Mouse (Mus musculus) adrenal gland, adult 8-10 months (tissue): ENCODE measurements around the gene Actr8. TPM values are rescaled to one million over a fixed set of nuclear protein-coding genes. Genes with fewer than 3 reads are reported as not detected.
A peak's percentile ranks its signal among the peaks of the same experiment; 100 is the strongest.

Source experiments
- DNase-seq: peaks from one replicate; pipeline ENCODE4 v3.0.0; 2022
- total RNA-seq, 4 experiments: library from RNA; stranded (reverse); gene quantifications; 2 replicates each; pipeline ENCODE4 v1.2.4; 2022

Gene Actr8
- total RNA-seq, 4 experiments from 2014 or later, result 61.4 to 88.8 (median 68.7) TPM

- DNase-seq, result no peak
Observed at GRCm38 (mm10) chr14:29996000-29996751, 18.0 kb downstream of the Actr8 start.

- no peak for DNase-seq
Observed at GRCm38 (mm10) chr14:29997345-29997744, 19.2 kb downstream of the Actr8 start.

GRCm38 (mm10) chr14:29998747-29999474 is 20.8 kb downstream of the Actr8 start:
- DNase-seq, result no peak

- DNase-seq, result no peak
Observed at GRCm38 (mm10) chr14:29999475-29999811, 21.3 kb downstream of the Actr8 start.

GRCm38 (mm10) chr14:30008733-30009575 is 30.8 kb downstream of the Actr8 start, which contains the start of the genes Il17rb and Chdh:
TSS of gene Il17rb (minus strand) at chr14:30008896.
TSS of gene Chdh (plus strand) at chr14:30009023.
- DNase-seq, result peak; percentile 53

GRCm38 (mm10) chr14:30009864-30010560 is 31.9 kb downstream of the Actr8 start:
- DNase-seq, result no peak

GRCm38 (mm10) chr14:30011886-30012560 is 33.9 kb downstream of the Actr8 start:
- no peak for DNase-seq

GRCm38 (mm10) chr14:30014487-30014886 is 36.4 kb downstream of the Actr8 start:
- DNase-seq, result no peak

- DNase-seq, result no peak
Observed at GRCm38 (mm10) chr14:30015008-30015407, 36.9 kb downstream of the Actr8 start.

- DNase-seq, result no peak
Observed at GRCm38 (mm10) chr14:30016666-30017065, 38.5 kb downstream of the Actr8 start.

- DNase-seq, result no peak
Observed at GRCm38 (mm10) chr14:30017794-30018462, 39.8 kb downstream of the Actr8 start.

- DNase-seq, result no peak
Observed at GRCm38 (mm10) chr14:30018463-30018801, 40.3 kb downstream of the Actr8 start.

- no peak for DNase-seq
Observed at GRCm38 (mm10) chr14:30018846-30019245, 40.7 kb downstream of the Actr8 start.

GRCm38 (mm10) chr14:30019375-30019774 is 41.2 kb downstream of the Actr8 start:
- DNase-seq, result no peak

- DNase-seq, result no peak
Observed at GRCm38 (mm10) chr14:30019792-30020575, 41.8 kb downstream of the Actr8 start.

- no peak for DNase-seq
Observed at GRCm38 (mm10) chr14:30022471-30022870, 44.3 kb downstream of the Actr8 start.

GRCm38 (mm10) chr14:30024387-30024786 is 46.2 kb downstream of the Actr8 start:
- DNase-seq, result no peak

GRCm38 (mm10) chr14:30027378-30027777 is 49.2 kb downstream of the Actr8 start:
- DNase-seq, result no peak

GRCm38 (mm10) chr14:30033405-30033804 is 55.3 kb downstream of the Actr8 start:
- DNase-seq, result no peak

GRCm38 (mm10) chr14:30038431-30038830 is 60.3 kb downstream of the Actr8 start:
- no peak for DNase-seq
